24 mouse cellular contexts compared by ENCODE assay signal in genomic region chr19:40958981-40959380, GRCm38 (mm10). TPM values are rescaled to one million over a fixed set of nuclear protein-coding genes. Genes with fewer than 3 reads are reported as not detected.
DNase-seq lines count a peak whose midpoint lies in the region; ATAC-seq and TF ChIP-seq lines count a peak whose summit lies in the region.
"Had no signal": no experiment of that assay in that cellular context is flagged by ENCODE, and none has a peak within 500 bp of the region (broad histone marks: within the 10 kb centered on the region; RNA-seq: fewer than 3 reads in every experiment).

No protein-coding gene starts in this region.

- H3K36me3 ChIP-seq in forebrain, embryonic 10.5 days (replicated peaks), result no peaks in the 10 kb centered on the region
- no peaks in the 10 kb centered on the region for H3K36me3 ChIP-seq in forebrain, embryonic 14.5 days (ENCODE audit: control insufficient read depth, insufficient read depth, low read length)
- no peaks in the 10 kb centered on the region for H3K36me3 ChIP-seq in E14TG2a.4 (ENCODE audit: insufficient read depth, low read length)
- H3K36me3 ChIP-seq: embryonic facial prominence, embryonic 10.5 days; embryonic facial prominence, embryonic 12.5 days; forebrain, embryonic 12.5 days; forebrain, embryonic 15.5 days had no signal

- no peak overlapping the region for H3K9ac ChIP-seq in forebrain, embryonic 14.5 days (ENCODE audit: low read length)
- H3K9ac ChIP-seq: embryonic facial prominence, embryonic 12.5 days; forebrain, embryonic 12.5 days; forebrain, embryonic 15.5 days had no signal

- H3K27ac ChIP-seq in forebrain, embryonic 10.5 days, result peak overlapping the region; percentile 26; the same call in 1 of the 2 replicates
- no peak overlapping the region for H3K27ac ChIP-seq in forebrain, embryonic 14.5 days (ENCODE audit: low read depth, low read length)
- H3K27ac ChIP-seq: embryonic facial prominence, embryonic 10.5 days; embryonic facial prominence, embryonic 12.5 days; forebrain, embryonic 12.5 days; forebrain, embryonic 15.5 days had no signal

- no peaks in the 10 kb centered on the region for H3K9me3 ChIP-seq in forebrain, embryonic 10.5 days
- no peaks in the 10 kb centered on the region for H3K9me3 ChIP-seq in forebrain, embryonic 14.5 days (replicated peaks; ENCODE audit: control insufficient read depth, low read length)
- peaks cover 9% of the 10 kb centered on the region for H3K9me3 ChIP-seq in E14TG2a.4 (ENCODE audit: low read length)
- H3K9me3 ChIP-seq: embryonic facial prominence, embryonic 10.5 days; embryonic facial prominence, embryonic 12.5 days; forebrain, embryonic 12.5 days; forebrain, embryonic 15.5 days had no signal

- no peak for TF ChIP-seq CTCF in E14TG2a.4 (conservative IDR thresholded peaks at IDR 0.05; ENCODE audit: low read length)

- 20% methylated on average over 1 of the region's 1 CpGs for WGBS in forebrain, embryonic 10.5 days
- WGBS in forebrain, embryonic 14.5 days, result 6% methylated on average over 1 of the region's 1 CpGs

- H3K4me3 ChIP-seq in forebrain, embryonic 10.5 days, result no peak overlapping the region
- no peak overlapping the region for H3K4me3 ChIP-seq in forebrain, embryonic 14.5 days (ENCODE audit: low read depth, low read length)
- 0 out of 2 replicates have a peak overlapping the region, but pooled peaks have one; percentile 26 for H3K4me3 ChIP-seq in E14TG2a.4 (replicated peaks; ENCODE audit: low read length)
- H3K4me3 ChIP-seq: embryonic facial prominence, embryonic 10.5 days; embryonic facial prominence, embryonic 12.5 days; forebrain, embryonic 12.5 days; forebrain, embryonic 15.5 days had no signal

- H3K27me3 ChIP-seq in forebrain, embryonic 10.5 days (ENCODE audit: poor library complexity, severe bottlenecking), result no peaks in the 10 kb centered on the region
- H3K27me3 ChIP-seq in forebrain, embryonic 14.5 days (replicated peaks; ENCODE audit: control insufficient read depth, insufficient read depth, low read length), result no peaks in the 10 kb centered on the region
- H3K27me3 ChIP-seq in E14TG2a.4 (ENCODE audit: insufficient read depth, low read length), result peaks cover 8% of the 10 kb centered on the region; the same call in 1 of the 2 replicates
- H3K27me3 ChIP-seq: CH12.LX; embryonic facial prominence, embryonic 12.5 days; forebrain, embryonic 12.5 days; forebrain, embryonic 15.5 days; Patski had no signal

- ATAC-seq in forebrain, embryonic 14.5 days, result no peak
- ATAC-seq: activated CD4-positive, CD25-positive, alpha-beta regulatory T cell, adult 4 months; CD4-positive, CD25-positive, alpha-beta regulatory T cell, adult 4 months; forebrain, embryonic 15.5 days; Patski had no signal

- DNase-seq in forebrain, embryonic 10.5 days (ENCODE audit: extremely low spot score, low spot score), result no peak
- no peak for DNase-seq in forebrain, embryonic 14.5 days (ENCODE audit: low spot score)
- DNase-seq in ES-CJ7 (ENCODE audit: low read depth, low spot score) (peak; percentile 54), ZHBTc4 (ENCODE audit: low read depth, low spot score) (peak; percentile 65)
- no peak for DNase-seq in ovary, postnatal 10 days (ENCODE audit: low spot score)
- no peak for DNase-seq in cerebellum, adult 9-10 months
- DNase-seq: adrenal gland, adult 8-10 months; adrenal gland, postnatal 14 days; adrenal gland, postnatal 36 days; B cell, adult 2 months; cerebellum, adult 11 months; cerebellum, adult 18-20 months; cerebellum, adult 8-10 months; cerebellum, postnatal 10 days; cerebellum, postnatal 25 days had no signal

- no peak overlapping the region for H3K4me2 ChIP-seq in forebrain, embryonic 14.5 days (ENCODE audit: low read length)
- H3K4me2 ChIP-seq: embryonic facial prominence, embryonic 12.5 days; forebrain, embryonic 12.5 days; forebrain, embryonic 15.5 days had no signal

- peaks cover 13% of the 10 kb centered on the region for H3K4me1 ChIP-seq in forebrain, embryonic 10.5 days
- no peaks in the 10 kb centered on the region for H3K4me1 ChIP-seq in forebrain, embryonic 14.5 days (ENCODE audit: control insufficient read depth, insufficient read depth, low read length)
- H3K4me1 ChIP-seq in E14TG2a.4 (replicated peaks; ENCODE audit: low read depth, low read length), result peaks cover 39% of the 10 kb centered on the region
- H3K4me1 ChIP-seq: embryonic facial prominence, embryonic 12.5 days; forebrain, embryonic 12.5 days; forebrain, embryonic 15.5 days had no signal

RNA-seq across cellular contexts. Expression of gene Blnk, which starts 35.4 kb away (rescaled TPM):
- polyA plus RNA-seq in forebrain, embryonic 10.5 days (2016; fragmentation: Nextera tagmentation; extraction: Ambion mirVana), result 0.16 and 0.35 TPM in 2 replicates
- 0.52 and 0.53 TPM in 2 replicates for polyA plus RNA-seq in forebrain, embryonic 14.5 days (2014; fragmentation: Nextera tagmentation; extraction: Ambion mirVana)

Comparison
In these comparisons a context has a peak if more than half of its experiments do, and no peak if none do; other contexts are left out.
1. DNase-seq: peak in ES-CJ7 (single experiment) and ZHBTc4 (single experiment); none in forebrain, embryonic 10.5 days (single experiment), forebrain, embryonic 14.5 days (single experiment), ovary, postnatal 10 days (single experiment) and cerebellum, adult 9-10 months (single experiment).